Mouse (Mus musculus): ENCODE measurements around the gene Lrrc7.

GRCm38 (mm10) chr3:158356706-158357105 lies 205.3 kb downstream of the Lrrc7 start:
- TF ChIP-seq CTCF (IDR thresholded peaks at IDR 0.05; ENCODE audit: extremely low read depth, insufficient read length, insufficient replicate concordance, low read depth, low read length) (no peak), POLR2A (IDR thresholded peaks at IDR 0.05; ENCODE audit: low read depth, low read length) (no peak)
